Mouse (Mus musculus) liver, embryonic 14.5 days (tissue): ENCODE results near the gene 4930524B15Rik. TPM values are rescaled to one million over a fixed set of nuclear protein-coding genes. Genes with fewer than 3 reads are reported as not detected.

Source experiments
- ATAC-seq: fragments of 200-750 bp; cut with Nextera tagmentation; 2 replicates; pipeline ENCODE4 v1.8.0; 2017; ENCODE audit warnings: moderate number of reproducible peaks, mild to moderate bottlenecking, moderate library complexity; ENCODE audit not compliant: insufficient read depth
- DNase-seq, 3 experiments: peaks; one replicate each; pipeline ENCODE4 v3.0.0-alpha.2; 2012 to 2013; ENCODE audit warnings: low read depth in 3 of 3, low spot score in 3 of 3
- H3K27ac ChIP-seq: fragments of 300-500 bp; sonication (generic); 2 replicates; pipeline ENCODE4 v1.5.1; 2014; ENCODE audit warnings: moderate library complexity, mild to moderate bottlenecking, control low read depth, inconsistent platforms
- H3K27me3 ChIP-seq: fragments of 300-500 bp; sonication (generic); 2 replicates; pipeline ENCODE4 v1.6.1; 2014; ENCODE audit warnings: mild to moderate bottlenecking, low read length, moderate library complexity; ENCODE audit not compliant: control insufficient read depth, insufficient read depth
- H3K36me3 ChIP-seq: fragments of 300-500 bp; sonication (generic); replicated peaks from 2 replicates; pipeline ENCODE4 v1.6.1; 2014; ENCODE audit warnings: low read depth; ENCODE audit not compliant: control insufficient read depth, insufficient read depth
- H3K4me1 ChIP-seq, 2 experiments: fragments of 200-500 bp in 1 of 2; fragments of 300-500 bp in 1 of 2; sonication (generic) in 1 of 2; replicated peaks; 2 replicates each; pipeline ENCODE4 v1.6.1; 2012 to 2014; ENCODE audit warnings: antibody characterized with exemption in 1 of 2, inconsistent platforms in 1 of 2, low read length in 1 of 2; ENCODE audit not compliant: control insufficient read depth in 2 of 2, insufficient read depth in 2 of 2
- H3K4me2 ChIP-seq: fragments of 300-500 bp; sonication (generic); 2 replicates; pipeline ENCODE4 v1.6.1; 2014; ENCODE audit warnings: low read depth, mild to moderate bottlenecking, control low read depth, moderate library complexity
- H3K4me3 ChIP-seq, 2 experiments: fragments of 200-500 bp in 1 of 2; fragments of 300-500 bp in 1 of 2; sonication (generic) in 1 of 2; 2 replicates each; pipeline ENCODE4 v1.5.1; 2012 to 2014; ENCODE audit warnings: low read depth in 2 of 2, low read length in 2 of 2, mild to moderate bottlenecking in 2 of 2, control low read depth in 1 of 2, inconsistent platforms in 1 of 2, moderate library complexity in 1 of 2; ENCODE audit not compliant: insufficient read depth in 1 of 2
- H3K9ac ChIP-seq: fragments of 300-500 bp; sonication (generic); replicated peaks from 2 replicates; pipeline ENCODE4 v1.6.1; 2014; ENCODE audit warnings: mild to moderate bottlenecking, control low read depth, moderate library complexity
- H3K9me3 ChIP-seq: fragments of 300-500 bp; sonication (generic); 2 replicates; pipeline ENCODE4 v1.6.1; 2016; ENCODE audit warnings: low read length, mixed read lengths; ENCODE audit not compliant: control insufficient read depth
- CTCF ChIP-seq: IDR thresholded peaks from 2 replicates; pipeline ENCODE4 v1.5.1; 2016; ENCODE audit warnings: antibody characterized with exemption, low read depth, control low read depth
- EP300 ChIP-seq: IDR thresholded peaks from 2 replicates; pipeline ENCODE4 v1.6.1; 2016; ENCODE audit warnings: antibody characterized with exemption, low read depth
- WGBS: fragments of 180-500 bp; shearing (Covaris S2); extraction: QIAGEN DNeasy Blood & Tissue Kit; methylation state at CpG from one replicate; pipeline ENCODE4 v1.1.7; 2014; ENCODE audit not compliant: insufficient replicate concordance; 5-methylcytosine and 5-hydroxymethylcytosine counted together
- polyA plus RNA-seq, 2 experiments: library from polyadenylated mRNA; depleted of rRNA in 1 of 2; stranded (reverse) in 1 of 2; unstranded in 1 of 2; fragments of >200 nt; fragmentation: Nextera tagmentation in 1 of 2; extraction: Ambion mirVana in 1 of 2; gene quantifications; 2 replicates each; pipeline versions ENCODE4 v1.2.1 to v1.2.3; 2012 to 2014

The 4930524B15Rik gene
- polyA plus RNA-seq, 2 experiments = not detected

GRCm38 (mm10) chr11:31940898-31941639 lies 24.3 kb upstream of the 4930524B15Rik start:
- no peak overlapping the region for H3K27ac ChIP-seq
- H3K4me2 ChIP-seq = no peak overlapping the region
- H3K9ac ChIP-seq = no peak overlapping the region
- H3K27me3 ChIP-seq = no peaks in the 10 kb centered on the region
- TF ChIP-seq CTCF (no peak), EP300 (no peak)
- 77% methylated on average over 13 of the region's 13 CpGs for WGBS
- peaks cover 9% of the 10 kb centered on the region for H3K36me3 ChIP-seq
- DNase-seq (no peak), ATAC-seq (no peak)
- H3K4me3 ChIP-seq = no peak overlapping the region
- no peaks in the 10 kb centered on the region for H3K9me3 ChIP-seq
- no peaks in the 10 kb centered on the region for H3K4me1 ChIP-seq

DNA sequence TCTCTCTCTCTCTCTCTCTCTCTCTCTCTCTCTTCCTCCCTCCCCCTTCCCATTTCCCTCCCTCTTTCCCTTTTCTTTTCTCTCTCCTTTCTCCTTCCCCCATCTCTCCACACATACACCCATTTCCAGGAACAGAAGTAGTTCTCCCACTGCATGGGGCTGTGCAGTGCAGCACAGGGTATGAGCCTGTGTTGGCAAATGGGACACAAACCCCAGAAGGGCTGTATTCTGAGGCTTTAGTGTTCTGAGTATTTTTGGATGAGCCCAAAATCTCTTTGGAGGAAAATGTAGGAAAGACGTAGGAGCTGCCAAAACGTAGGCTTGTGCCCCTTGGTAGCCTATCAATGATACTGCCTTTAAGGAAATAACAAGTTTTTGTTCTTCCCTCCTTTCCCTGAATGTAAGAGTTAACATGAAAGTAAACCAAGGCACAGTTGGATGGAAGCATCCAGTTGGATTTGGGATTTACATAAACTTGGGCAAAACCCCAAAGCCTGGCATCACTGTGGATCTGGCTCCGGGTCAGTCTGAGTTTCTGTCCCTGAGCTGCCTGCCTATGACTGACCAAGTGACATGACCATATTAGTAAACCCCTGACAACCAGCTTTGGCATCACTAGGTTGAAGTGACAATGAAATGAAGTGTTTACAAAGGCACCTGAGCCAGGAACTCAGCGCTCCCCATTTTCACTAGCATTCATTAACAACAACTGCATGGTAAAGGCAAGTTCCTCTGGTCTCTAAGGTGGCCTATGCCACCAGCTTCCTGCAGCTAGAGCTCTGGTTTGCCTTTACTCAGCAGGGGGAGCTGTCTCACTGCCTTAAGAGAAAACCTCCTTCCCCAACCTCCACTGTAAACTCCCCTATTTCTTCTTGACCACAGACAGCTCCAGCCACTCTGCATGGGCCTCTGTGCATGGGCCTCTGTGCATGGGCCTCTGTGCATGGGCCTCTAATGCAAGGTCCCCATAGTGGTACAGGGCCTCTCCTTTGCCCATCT lies 23.5 kb upstream of the 4930524B15Rik start:
- H3K9ac ChIP-seq = no peak overlapping the region
- peaks cover under 1% of the 10 kb centered on the region; the same call in 1 of the 2 replicates for H3K36me3 ChIP-seq
- DNase-seq (no peak), ATAC-seq (no peak)
- H3K4me3 ChIP-seq = no peak overlapping the region
- WGBS = 54% methylated on average over 4 of the region's 4 CpGs
- no peaks in the 10 kb centered on the region for H3K4me1 ChIP-seq
- H3K4me2 ChIP-seq = no peak overlapping the region
- H3K27me3 ChIP-seq = no peaks in the 10 kb centered on the region
- H3K9me3 ChIP-seq = no peaks in the 10 kb centered on the region
- H3K27ac ChIP-seq = no peak overlapping the region
- TF ChIP-seq CTCF (peak; percentile 52), EP300 (no peak)

DNA sequence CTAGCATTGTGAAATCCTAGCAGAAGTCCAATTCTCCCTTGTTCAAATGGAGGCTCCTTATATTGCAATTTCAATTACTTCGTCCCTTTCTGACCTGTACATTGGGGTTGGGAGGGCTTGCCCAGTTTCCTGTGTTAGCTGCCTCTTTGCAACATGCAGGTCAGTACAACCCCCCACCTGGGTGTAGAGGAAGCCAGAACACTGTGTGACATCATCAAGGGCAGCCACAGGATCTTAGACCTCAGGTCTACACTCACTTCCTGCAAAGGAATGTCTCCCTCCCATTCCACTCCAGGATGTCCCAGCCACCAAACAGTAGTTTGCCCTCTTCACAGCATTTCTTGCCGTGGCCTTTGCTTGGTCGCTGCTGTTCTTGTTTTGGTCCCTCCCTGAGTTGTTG lies 19.9 kb upstream of the 4930524B15Rik start:
- Histone ChIP-seq H3K27me3 (no peaks in the 10 kb centered on the region), H3K9me3 (no peaks in the 10 kb centered on the region), H3K4me1 (peaks cover 10 to 14% of the 10 kb centered on the region in 2 experiments), H3K36me3 (no peaks in the 10 kb centered on the region), H3K9ac (no peak overlapping the region), H3K4me2 (no peak overlapping the region), H3K27ac (no peak overlapping the region), H3K4me3 (no peak overlapping the region)
- TF ChIP-seq CTCF (no peak), EP300 (no peak)
- no peak for DNase-seq
- 52% methylated on average over 3 of the region's 3 CpGs for WGBS
- ATAC-seq = no peak

DNA sequence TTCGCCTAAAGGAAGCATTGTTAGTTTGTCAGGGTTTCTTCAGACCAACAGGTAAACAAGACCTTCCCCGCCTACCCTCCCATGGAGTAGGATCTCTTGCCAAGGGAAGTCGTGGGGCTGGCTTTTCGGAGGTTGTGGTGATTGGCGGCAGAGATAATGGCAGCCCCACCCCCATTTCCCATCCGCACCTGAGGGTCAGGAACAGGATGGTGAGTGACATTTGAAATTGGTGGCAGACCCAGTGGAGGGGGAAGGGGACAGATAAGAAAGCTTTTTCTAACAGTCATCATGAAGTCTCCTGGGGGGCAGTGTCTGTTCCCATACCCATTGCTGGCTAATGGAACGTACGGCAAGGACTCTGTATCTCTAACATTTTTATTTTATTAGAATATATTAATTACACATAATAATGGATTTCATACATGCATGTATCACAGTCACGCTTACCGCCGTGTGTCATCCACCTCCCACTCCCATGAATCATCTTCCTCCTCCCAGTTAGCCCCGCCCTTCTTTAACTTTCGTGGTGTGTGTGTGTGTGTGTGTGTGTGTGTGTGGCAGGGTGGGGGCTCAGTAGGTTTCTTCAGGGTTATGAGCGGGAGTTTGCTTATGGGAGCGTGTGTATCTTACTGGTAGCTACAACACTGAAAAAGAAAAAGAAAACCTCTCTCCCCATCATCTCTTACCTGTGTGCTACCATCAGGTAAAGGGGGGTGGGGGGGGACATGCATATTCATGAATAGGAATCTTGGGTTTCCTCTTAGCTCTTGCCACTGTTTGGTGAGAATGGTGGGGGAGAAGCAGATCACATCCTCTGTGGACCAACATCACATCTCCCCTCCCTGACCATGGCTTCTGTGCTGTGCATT lies 16.7 kb upstream of the 4930524B15Rik start:
- TF ChIP-seq EP300 = no peak
- no peak for TF ChIP-seq CTCF
- Histone ChIP-seq H3K4me2 (peak overlapping the region; percentile 85), H3K9me3 (no peaks in the 10 kb centered on the region), H3K9ac (peak overlapping the region; percentile 48), H3K36me3 (no peaks in the 10 kb centered on the region), H3K4me3 (peak overlapping the region; percentile 49 to 54), H3K27me3 (no peaks in the 10 kb centered on the region), H3K4me1 (peaks cover 10 to 14% of the 10 kb centered on the region in 2 experiments), H3K27ac (no peak overlapping the region)
- WGBS = 9% methylated on average over 15 of the region's 15 CpGs
- DNase-seq = no peak
- peak; percentile 62; the same call in 1 of the 2 replicates for ATAC-seq
